Mouse (Mus musculus): ENCODE measurements at regions not wholly inside any gene's neighbourhood (a gene's known extent, or its start where the extent isn't known, plus 50 kb on each side); places are given as distances from the start of the nearest gene placed in this dataset.
"Not testable (repeated sequence)": the region's sequence is repeated elsewhere in the genome, so short reads cannot be mapped to it uniquely, and the experiment has no call there.

- Histone ChIP-seq H3K27me3 (ENCODE audit: control insufficient read depth) (no peaks in the 10 kb centered on the region), H3K36me3 (ENCODE audit: control insufficient read depth) (no peaks in the 10 kb centered on the region), H3K4me3 (replicated peaks) (no peak overlapping the region), H3K4me1 (ENCODE audit: control insufficient read depth) (no peaks in the 10 kb centered on the region), H3K9me3 (ENCODE audit: control insufficient read depth, low read length) (no peaks in the 10 kb centered on the region)
- TF ChIP-seq TAL1 (IDR thresholded peaks at IDR 0.05; ENCODE audit: low read length), result no peak
- TF ChIP-seq GATA1 (IDR thresholded peaks at IDR 0.05; ENCODE audit: low read length), result no peak
Observed at GRCm38 (mm10) chr1:177362398-177362797, 79.8 kb upstream of the Zbtb18 start.

- TF ChIP-seq TAL1 (IDR thresholded peaks at IDR 0.05; ENCODE audit: low read length) (no peak), GATA1 (IDR thresholded peaks at IDR 0.05; ENCODE audit: low read length) (no peak)
- Histone ChIP-seq H3K9me3 (ENCODE audit: control insufficient read depth, low read length) (no peaks in the 10 kb centered on the region; the same call in 1 of the 2 replicates), H3K4me1 (ENCODE audit: control insufficient read depth) (no peaks in the 10 kb centered on the region), H3K27me3 (ENCODE audit: control insufficient read depth) (no peaks in the 10 kb centered on the region), H3K4me3 (replicated peaks) (no peak overlapping the region), H3K36me3 (ENCODE audit: control insufficient read depth) (no peaks in the 10 kb centered on the region)
Observed at GRCm38 (mm10) chr1:177348400-177349092, 90.5 kb upstream of the Akt3 start.

GRCm38 (mm10) chr1:177347208-177347607 is 89.2 kb upstream of the Akt3 start:
- TF ChIP-seq TAL1 (IDR thresholded peaks at IDR 0.05; ENCODE audit: low read length) (no peak), GATA1 (IDR thresholded peaks at IDR 0.05; ENCODE audit: low read length) (no peak)
- Histone ChIP-seq H3K27me3 (ENCODE audit: control insufficient read depth) (no peaks in the 10 kb centered on the region), H3K4me1 (ENCODE audit: control insufficient read depth) (no peaks in the 10 kb centered on the region), H3K4me3 (replicated peaks) (no peak overlapping the region), H3K9me3 (ENCODE audit: control insufficient read depth, low read length) (no peaks in the 10 kb centered on the region; the same call in 1 of the 2 replicates), H3K36me3 (ENCODE audit: control insufficient read depth) (no peaks in the 10 kb centered on the region)

- Histone ChIP-seq H3K9me3 (ENCODE audit: control insufficient read depth, low read length) (no peaks in the 10 kb centered on the region), H3K27me3 (ENCODE audit: control insufficient read depth) (no peaks in the 10 kb centered on the region), H3K4me1 (ENCODE audit: control insufficient read depth) (no peaks in the 10 kb centered on the region), H3K4me3 (replicated peaks) (no peak overlapping the region), H3K36me3 (ENCODE audit: control insufficient read depth) (no peaks in the 10 kb centered on the region)
- TF ChIP-seq GATA1 (IDR thresholded peaks at IDR 0.05; ENCODE audit: low read length), result no peak
- TF ChIP-seq TAL1 (IDR thresholded peaks at IDR 0.05; ENCODE audit: low read length), result no peak
Observed at GRCm38 (mm10) chr1:177346540-177346939, 88.5 kb upstream of the Akt3 start.

- H3K9me3 ChIP-seq (ENCODE audit: control insufficient read depth, low read length), result no peaks in the 10 kb centered on the region
- H3K4me1 ChIP-seq (ENCODE audit: control insufficient read depth), result no peaks in the 10 kb centered on the region
- H3K4me3 ChIP-seq (replicated peaks), result no peak overlapping the region
- H3K27me3 ChIP-seq (ENCODE audit: control insufficient read depth), result no peaks in the 10 kb centered on the region
- no peaks in the 10 kb centered on the region for H3K36me3 ChIP-seq (ENCODE audit: control insufficient read depth)
- TF ChIP-seq TAL1 (IDR thresholded peaks at IDR 0.05; ENCODE audit: low read length) (no peak), GATA1 (IDR thresholded peaks at IDR 0.05; ENCODE audit: low read length) (no peak)
Observed at GRCm38 (mm10) chr1:177345540-177345939, 87.5 kb upstream of the Akt3 start.

GRCm38 (mm10) chr1:177343949-177344348 is 85.9 kb upstream of the Akt3 start:
- TF ChIP-seq TAL1 (IDR thresholded peaks at IDR 0.05; ENCODE audit: low read length) (no peak), GATA1 (IDR thresholded peaks at IDR 0.05; ENCODE audit: low read length) (no peak)
- H3K9me3 ChIP-seq (ENCODE audit: control insufficient read depth, low read length), result no peaks in the 10 kb centered on the region
- H3K4me3 ChIP-seq (replicated peaks), result no peak overlapping the region
- no peaks in the 10 kb centered on the region for H3K36me3 ChIP-seq (ENCODE audit: control insufficient read depth)
- no peaks in the 10 kb centered on the region for H3K27me3 ChIP-seq (ENCODE audit: control insufficient read depth)
- peaks cover under 1% of the 10 kb centered on the region; the same call in 1 of the 2 replicates for H3K4me1 ChIP-seq (ENCODE audit: control insufficient read depth)

- TF ChIP-seq GATA1 (IDR thresholded peaks at IDR 0.05; ENCODE audit: low read length), result no peak
- TF ChIP-seq TAL1 (IDR thresholded peaks at IDR 0.05; ENCODE audit: low read length), result no peak
- H3K4me3 ChIP-seq (replicated peaks), result no peak overlapping the region
- H3K9me3 ChIP-seq (ENCODE audit: control insufficient read depth, low read length), result no peaks in the 10 kb centered on the region
- H3K36me3 ChIP-seq (ENCODE audit: control insufficient read depth), result no peaks in the 10 kb centered on the region
- H3K4me1 ChIP-seq (ENCODE audit: control insufficient read depth), result peaks cover 2% of the 10 kb centered on the region
- no peaks in the 10 kb centered on the region for H3K27me3 ChIP-seq (ENCODE audit: control insufficient read depth)
Observed at GRCm38 (mm10) chr1:177343121-177343520, 85.1 kb upstream of the Akt3 start.

- Histone ChIP-seq H3K4me3 (replicated peaks) (no peak overlapping the region), H3K36me3 (ENCODE audit: control insufficient read depth) (no peaks in the 10 kb centered on the region), H3K27me3 (ENCODE audit: control insufficient read depth) (no peaks in the 10 kb centered on the region), H3K4me1 (ENCODE audit: control insufficient read depth) (peaks cover 2% of the 10 kb centered on the region), H3K9me3 (ENCODE audit: control insufficient read depth, low read length) (no peaks in the 10 kb centered on the region)
- TF ChIP-seq GATA1 (IDR thresholded peaks at IDR 0.05; ENCODE audit: low read length), result no peak
- no peak for TF ChIP-seq TAL1 (IDR thresholded peaks at IDR 0.05; ENCODE audit: low read length)
Observed at GRCm38 (mm10) chr1:177340232-177340631, 82.2 kb upstream of the Akt3 start.

- not testable (repeated sequence) for H3K27me3 ChIP-seq (ENCODE audit: control insufficient read depth); H3K9me3 ChIP-seq (ENCODE audit: control insufficient read depth, low read length); H3K4me1 ChIP-seq (ENCODE audit: control insufficient read depth); H3K36me3 ChIP-seq (ENCODE audit: control insufficient read depth)
- peak overlapping the region; percentile 16 for H3K4me3 ChIP-seq (replicated peaks)
Observed at GRCm38 (mm10) chr1:177339207-177339787, 81.3 kb upstream of the Akt3 start.

Data from erythroblast, embryonic 14.5 days (primary cell).